Mouse (Mus musculus) layer of hippocampus, adult 8-10 months (tissue): ENCODE measurements around the gene Wdr5. TPM values are rescaled to one million over a fixed set of nuclear protein-coding genes. Genes with fewer than 3 reads are reported as not detected.
"Not testable (repeated sequence)": the region's sequence is repeated elsewhere in the genome, so short reads cannot be mapped to it uniquely, and the experiment has no call there.

Experiments used
- DNase-seq, 2 experiments: peaks; one replicate each; pipeline ENCODE4 v3.0.0; 2022; ENCODE audit warnings: low spot score in 2 of 2
- total RNA-seq, 4 experiments: library from RNA; stranded (reverse); gene quantifications; 2 replicates each; pipeline ENCODE4 v1.2.4; 2022

Gene Wdr5
- total RNA-seq, 4 experiments from 2014 or later, result 25.7 to 29.8 (median 27.9) TPM

- DNase-seq, result no peak
These were observed 18.4 kb upstream of the Wdr5 start for GRCm38 (mm10) chr2:27496391-27497028.

- DNase-seq, result no peak
These were observed 10.7 kb upstream of the Wdr5 start for GRCm38 (mm10) chr2:27504113-27504885.

GRCm38 (mm10) chr2:27505539-27505938, 9.4 kb upstream of the Wdr5 start:
- no peak for DNase-seq

- DNase-seq, result not testable (repeated sequence)
These were observed 8.3 kb upstream of the Wdr5 start for GRCm38 (mm10) chr2:27506658-27507057.

DNA sequence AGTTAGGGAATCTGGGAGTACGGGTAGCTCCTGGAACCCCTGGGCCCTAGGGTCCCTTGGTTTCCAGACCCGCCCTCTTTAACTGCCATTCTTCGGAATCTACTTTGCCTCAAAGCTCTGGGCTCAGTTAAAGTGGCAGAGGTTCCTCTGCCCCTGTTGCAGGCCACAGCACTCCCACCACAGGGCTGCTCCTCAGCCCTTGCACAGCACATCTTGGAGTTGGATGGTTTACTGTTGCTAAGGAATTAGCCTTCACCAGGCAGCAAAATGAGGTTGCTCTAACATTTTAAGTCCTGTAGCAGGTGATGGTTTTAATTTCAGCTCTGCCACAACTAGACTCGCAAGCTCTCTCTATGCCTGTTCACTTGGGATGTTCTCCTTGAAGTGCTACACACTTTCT, 7.4 kb upstream of the Wdr5 start, which contains the start of gene Brd3:
Gene Brd3, minus strand, starts transcription at position 101 of the 400 bp plus-strand sequence.
- DNase-seq, result no peak

DNA sequence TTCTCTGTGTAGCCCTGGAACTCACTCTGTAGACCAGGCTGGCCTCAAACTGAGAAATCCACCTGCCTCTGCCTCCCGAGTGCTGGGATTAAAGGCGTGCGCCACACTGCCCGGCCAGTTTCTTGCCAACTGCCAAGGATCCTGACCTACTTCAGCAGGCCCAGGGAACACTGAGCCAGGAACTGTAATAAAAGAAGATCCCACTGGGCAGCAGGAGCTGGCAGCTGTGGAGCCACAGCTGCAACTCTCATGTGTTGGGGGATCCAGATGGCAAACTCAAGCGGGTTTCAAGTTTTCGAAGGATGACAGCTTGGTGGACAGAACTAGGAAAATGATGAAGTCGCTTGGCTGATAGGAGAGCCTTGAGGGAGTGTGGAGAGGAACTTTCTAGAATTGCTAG, 4.3 kb upstream of the Wdr5 start:
- DNase-seq, result no peak

DNA sequence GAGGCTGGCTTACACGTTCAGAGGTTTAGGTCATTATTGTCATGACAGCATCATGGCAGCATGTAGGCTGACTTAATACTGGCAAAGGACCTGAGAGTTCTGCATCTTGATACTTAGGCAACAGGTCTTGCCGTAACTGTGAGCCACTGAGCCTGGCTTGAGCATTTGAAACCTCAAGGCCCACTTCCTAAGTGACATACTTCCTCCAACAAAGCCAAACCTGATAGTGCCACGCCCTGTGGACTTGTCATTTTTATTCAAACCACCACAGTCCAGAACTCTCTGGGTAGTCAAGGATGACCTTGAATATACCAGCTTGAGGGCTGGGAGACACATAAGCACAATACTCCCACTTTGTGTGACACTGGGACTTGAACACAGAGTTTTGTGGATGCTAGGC, 2.0 kb upstream of the Wdr5 start:
- no peak for DNase-seq

- DNase-seq, result no peak
These were observed 1.1 kb upstream of the Wdr5 start for GRCm38 (mm10) chr2:27513861-27514260.

DNA sequence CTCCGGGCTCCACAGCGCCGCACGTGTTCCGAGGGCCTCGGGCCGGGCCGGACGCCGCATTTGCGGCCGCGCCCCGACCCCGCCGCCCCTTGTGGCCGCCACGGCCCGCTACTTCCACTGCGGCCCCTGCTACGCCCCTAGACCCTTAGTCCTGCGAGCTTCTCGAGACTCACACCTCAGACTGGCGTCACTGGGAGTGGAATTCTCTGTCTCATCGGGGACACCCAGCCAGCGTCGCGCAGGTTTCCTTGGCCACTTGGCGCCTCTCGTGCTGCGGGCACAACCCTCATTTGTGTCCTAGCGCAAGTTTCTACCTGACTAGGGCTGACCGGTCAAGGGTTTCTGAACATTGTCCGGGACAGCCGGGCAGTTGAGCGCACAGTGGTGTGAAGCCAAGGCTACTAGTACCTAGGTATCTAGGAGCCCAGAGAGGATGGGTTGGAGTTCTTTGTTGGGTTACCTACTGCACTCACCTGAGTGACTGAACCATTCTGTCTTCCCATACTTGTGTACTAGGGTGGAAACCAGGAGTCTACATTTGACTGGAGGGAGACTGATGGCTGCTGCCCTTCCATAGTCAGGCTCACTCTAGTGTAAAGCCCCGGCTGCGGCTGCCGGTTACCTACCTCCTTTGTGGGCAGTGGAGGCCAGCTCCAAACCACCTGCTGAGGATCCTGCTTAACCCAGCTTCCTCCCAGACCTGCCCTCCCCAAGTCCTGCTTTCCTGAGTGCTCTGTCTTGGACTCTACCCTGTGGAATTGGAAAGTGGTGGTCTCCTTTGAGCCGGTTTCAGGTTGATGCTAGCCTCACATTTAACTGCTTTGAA, 597 bp downstream of the Wdr5 start:
- DNase-seq, result no peak

DNA sequence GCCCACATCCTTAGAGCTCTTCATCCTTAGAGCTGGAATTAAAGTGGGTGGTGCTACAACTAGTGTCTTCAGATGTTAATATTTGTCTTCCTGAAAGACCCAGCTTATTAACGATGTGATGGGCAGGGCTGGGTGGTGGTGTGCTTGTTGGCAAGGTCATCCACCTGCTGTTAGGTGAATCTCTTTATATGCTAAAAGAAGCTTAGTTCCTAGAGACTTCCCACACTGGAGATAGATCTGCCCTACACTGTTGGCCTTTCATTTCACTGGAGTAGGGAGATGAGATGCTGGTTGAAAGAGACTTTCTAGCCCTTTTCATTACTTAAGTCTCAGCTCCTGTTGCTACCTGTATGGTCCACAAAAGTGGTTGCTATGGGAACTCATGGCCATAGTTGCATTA, 1.3 kb downstream of the Wdr5 start:
- DNase-seq, result no peak

DNA sequence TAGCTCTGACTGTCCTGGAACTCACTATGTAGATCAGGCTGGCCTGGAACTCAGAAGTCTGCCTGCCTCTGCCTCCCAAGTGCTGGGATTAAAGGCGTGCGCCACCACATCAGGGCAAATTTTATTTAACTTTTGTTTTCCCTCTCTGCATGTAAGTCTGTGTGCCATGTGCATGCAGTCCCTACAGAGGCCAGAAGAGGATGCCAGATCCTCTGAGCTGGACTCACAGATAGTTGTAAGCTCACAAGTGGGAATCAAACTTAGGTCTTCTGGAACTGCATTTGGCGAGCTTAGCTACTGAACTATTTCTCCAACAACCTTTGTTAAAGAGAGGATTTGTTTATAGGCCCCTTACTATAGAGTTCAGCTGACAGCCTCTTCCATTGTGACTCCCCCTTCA, 3.3 kb downstream of the Wdr5 start:
- no peak for DNase-seq

- not testable (repeated sequence) for DNase-seq
These were observed 23.7 kb downstream of the Wdr5 start for GRCm38 (mm10) chr2:27538455-27539330.

- DNase-seq, result peak in 1 of 2 experiments; percentile 31
These were observed 24.4 kb downstream of the Wdr5 start for GRCm38 (mm10) chr2:27539336-27539735.

GRCm38 (mm10) chr2:27539772-27540514, 25.0 kb downstream of the Wdr5 start:
- DNase-seq, result peak; percentile 99 to 100

DNA sequence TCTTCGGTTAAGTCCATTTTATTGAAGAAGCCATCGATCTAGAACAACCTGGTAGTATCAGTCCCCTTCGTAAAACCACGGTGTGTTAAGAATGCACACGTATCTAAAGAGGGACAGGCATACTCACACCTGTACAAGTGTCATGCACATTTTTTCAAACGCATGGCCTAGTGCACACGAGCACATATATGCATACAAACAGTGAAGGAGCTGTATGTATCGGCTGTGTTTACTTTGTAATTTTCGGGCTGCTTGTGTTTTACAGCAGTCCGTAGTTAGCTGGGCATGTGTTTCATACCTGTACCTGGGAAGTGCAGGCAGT, 25.5 kb downstream of the Wdr5 start:
- DNase-seq, result peak in 1 of 2 experiments; percentile 27

DNA sequence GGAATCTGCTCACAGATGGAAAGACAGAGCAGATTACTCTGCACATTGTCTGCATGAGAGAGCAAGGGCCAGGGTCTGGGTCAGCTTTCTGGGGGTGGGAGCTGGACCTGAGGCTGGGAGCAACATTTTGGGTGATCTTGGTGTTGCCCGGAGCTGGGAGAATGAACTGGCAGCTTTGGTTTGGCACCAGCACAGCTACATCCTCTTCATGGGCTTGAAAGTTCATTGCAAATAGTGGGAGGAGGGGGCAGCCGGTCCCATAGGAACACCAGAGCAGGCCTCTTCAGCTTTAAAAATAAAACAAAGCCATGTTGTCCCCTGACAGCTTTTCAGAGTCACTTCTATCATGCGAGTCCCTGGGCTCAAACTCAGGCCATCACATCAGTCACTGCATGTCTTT, 26.3 kb downstream of the Wdr5 start:
- DNase-seq, result no peak

GRCm38 (mm10) chr2:27544613-27545012, 29.7 kb downstream of the Wdr5 start:
- DNase-seq, result no peak

- not testable (repeated sequence) for DNase-seq
These were observed 30.6 kb downstream of the Wdr5 start for GRCm38 (mm10) chr2:27545517-27545916.

DNA sequence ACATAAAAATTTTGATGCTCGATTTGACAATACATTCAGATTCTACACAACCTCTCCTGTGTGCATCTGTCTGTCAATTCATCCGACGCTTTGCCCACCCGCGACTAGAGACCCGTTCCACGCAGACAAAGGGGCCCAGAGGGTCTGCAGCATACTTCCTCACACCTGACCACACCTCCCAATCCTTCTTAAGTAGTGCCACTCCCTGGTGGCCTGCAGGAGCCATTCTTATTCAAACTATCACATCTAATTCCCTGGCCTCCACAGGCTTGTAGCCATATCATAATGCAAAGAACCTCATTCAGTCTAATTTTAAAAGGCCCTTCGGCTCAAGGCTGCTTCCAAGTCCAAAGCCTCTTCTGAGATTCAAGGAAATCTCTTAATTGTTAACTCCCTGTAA, 31.1 kb downstream of the Wdr5 start:
- DNase-seq, result not testable (repeated sequence)

- no peak for DNase-seq
These were observed 32.4 kb downstream of the Wdr5 start for GRCm38 (mm10) chr2:27547326-27547725.
